Mouse (Mus musculus): Measurements from ENCODE around the gene Krt14.

DNA sequence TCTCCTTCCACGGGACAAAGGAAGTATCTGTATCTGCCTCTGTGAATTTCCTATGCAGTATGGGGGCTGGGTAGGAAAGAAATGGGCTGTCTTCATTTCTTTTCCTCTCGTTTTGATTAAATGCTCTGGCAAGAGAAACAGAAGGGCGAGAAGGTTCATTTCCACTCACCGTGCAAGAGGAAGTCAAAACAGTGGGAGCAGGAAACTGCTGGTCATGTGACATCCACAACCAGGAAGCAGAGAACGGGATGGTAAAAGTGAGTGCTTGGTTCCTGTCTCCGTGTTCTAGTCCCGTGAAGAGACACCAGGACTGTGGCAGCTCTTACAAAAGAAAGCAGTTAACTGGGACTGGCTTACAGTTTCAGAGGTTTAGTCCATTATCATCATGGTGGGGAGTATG lies 25.6 kb downstream of the Krt14 start:
- TF ChIP-seq CTCF (IDR thresholded peaks at IDR 0.05; ENCODE audit: low read depth, low read length) (no peak), TAL1 (conservative IDR thresholded peaks at IDR 0.05; ENCODE audit: low read depth, low read length) (no peak)
